Mouse (Mus musculus): ENCODE results near the gene Myo10.

The Myo10 gene

DNA sequence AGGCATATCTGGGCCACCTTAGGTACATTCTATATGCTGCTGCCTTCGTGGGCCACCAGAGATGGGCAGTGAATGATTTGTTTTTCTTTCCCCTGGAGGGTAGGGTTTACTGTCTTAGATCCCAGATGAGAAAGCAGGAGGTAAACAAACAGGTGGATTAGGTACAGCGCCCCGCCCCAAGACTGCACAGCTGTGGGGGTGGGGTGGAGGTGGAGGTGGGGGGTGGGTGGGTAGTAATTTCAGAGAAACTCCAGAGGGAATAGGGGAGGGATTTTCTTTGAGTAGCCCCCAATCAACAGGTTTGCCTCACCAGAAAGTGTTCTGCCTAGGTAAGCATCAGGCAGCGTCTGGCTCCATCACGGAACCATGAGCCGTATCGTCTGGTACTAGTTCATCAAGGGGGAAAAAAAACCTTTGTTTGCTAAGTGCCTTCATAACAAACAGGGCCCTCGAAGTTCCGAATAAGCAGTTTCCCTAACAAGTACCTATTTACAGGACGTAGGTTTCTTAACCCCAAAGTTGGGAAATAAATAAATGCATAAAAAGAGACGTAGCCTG, 221.8 kb downstream of the Myo10 start:
- no peak for DNase-seq (ENCODE audit: low spot score in 2 of 2)

DNA sequence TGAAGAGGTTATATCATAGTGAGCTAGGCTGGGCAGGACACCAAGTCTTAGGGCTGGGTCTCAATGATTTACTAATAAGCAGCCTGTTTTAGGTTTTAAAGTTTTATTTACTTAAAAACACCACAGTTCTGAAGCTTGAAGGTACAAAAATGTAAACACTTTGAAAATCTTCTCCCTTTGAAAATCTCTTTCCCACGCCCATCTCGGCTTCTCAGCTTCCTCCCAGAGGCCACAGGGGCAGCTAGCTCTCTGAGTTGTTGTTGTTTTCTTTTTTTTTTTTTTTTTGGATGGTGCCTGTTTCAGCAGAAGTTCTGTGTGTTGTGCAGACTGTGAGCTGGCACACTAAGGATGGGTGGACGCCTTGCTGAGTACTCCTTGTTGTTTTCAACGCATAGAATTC, 222.4 kb downstream of the Myo10 start:
- DNase-seq (ENCODE audit: low spot score in 2 of 2), result no peak

DNA sequence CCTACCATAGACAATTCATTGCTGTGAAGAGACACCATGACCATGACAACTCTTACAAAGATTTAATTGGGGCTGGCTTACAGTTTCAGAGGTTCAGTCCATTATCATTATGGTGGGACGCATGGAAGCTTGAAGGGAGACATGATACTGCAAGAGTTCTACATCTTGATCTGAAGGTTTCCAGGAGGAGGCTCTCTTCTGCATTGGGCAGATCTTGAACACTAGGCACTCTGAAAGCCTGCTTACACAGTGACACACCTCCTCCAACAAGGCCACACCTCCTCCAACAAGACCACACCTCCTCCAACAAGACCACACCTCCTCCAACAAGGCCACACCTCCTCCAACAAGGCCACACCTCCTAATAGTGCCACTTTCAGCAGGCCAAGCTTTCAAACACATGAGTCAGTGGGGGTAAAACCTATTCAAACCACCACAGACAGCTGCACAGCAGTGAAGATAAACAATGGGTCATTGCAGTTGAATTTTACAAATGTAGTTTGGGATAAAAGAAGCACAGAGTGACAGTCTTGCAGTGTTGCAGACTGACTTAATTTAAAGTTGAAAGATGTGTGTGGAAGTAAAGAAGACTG, 225.3 kb downstream of the Myo10 start:
- DNase-seq (ENCODE audit: low spot score in 2 of 2), result peak; percentile 23 to 49

DNA sequence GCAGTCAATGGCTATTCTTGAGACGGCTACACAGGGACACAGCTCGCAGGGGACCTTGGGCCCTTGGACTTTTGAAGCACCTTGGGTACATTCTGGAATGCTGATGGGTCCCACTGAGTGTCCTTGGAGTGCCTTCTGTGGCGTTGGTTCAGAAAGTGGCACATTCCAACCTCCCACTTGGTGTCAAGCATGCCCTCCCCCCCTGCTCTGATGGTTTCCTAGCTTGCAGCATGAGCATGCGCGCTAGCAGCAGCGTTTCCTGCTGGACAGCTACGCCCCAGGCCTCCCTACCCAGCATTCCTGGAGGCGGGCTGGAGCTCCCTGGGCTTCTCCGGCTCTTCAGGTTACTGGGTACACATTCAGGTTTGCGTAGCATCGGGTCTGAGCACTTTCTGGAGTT, 228.2 kb downstream of the Myo10 start:
- no peak for DNase-seq (ENCODE audit: low spot score in 2 of 2)

DNA sequence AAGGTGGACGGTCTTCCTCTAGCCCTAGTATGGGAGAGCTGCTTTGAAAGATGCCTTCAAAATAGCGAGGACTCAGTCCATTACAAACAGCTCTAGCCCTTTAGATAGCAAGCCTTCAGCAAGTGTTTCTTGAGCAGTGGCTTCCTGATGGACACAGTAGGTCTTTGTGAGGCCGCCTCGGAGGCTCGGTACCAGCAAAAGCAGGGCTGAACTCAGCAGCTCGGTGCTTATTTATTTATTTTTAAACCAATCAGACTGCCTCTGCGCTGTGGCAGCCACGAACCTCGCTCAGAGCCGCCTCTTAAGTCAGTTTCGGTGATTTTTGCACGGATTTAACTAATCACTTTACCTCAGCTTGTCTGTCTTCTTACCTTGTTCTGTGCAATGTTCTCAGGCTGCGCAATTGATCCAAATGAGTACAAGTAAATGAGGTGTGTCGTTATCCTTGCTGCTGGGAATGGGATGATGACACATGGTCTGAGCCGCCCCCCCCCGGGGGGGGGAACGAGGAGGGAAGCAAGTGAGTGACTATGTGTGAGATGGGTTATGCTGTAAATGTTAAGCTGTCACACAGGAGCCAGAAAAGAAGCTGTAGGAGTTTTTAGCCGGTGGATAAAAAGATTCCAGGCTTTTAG, 232.1 kb downstream of the Myo10 start:
- no peak for DNase-seq (ENCODE audit: low spot score in 2 of 2)

- DNase-seq (ENCODE audit: low spot score in 2 of 2), result peak; percentile 21 to 71
Observed at GRCm38 (mm10) chr15:25858611-25859058, 236.3 kb downstream of the Myo10 start.

- DNase-seq (ENCODE audit: low spot score in 2 of 2), result no peak
Observed at GRCm38 (mm10) chr15:25859469-25859868, 237.1 kb downstream of the Myo10 start.

- no peak for DNase-seq (ENCODE audit: low spot score in 2 of 2)
Observed at GRCm38 (mm10) chr15:25861900-25862299, 239.6 kb downstream of the Myo10 start.

Data from natural killer cell, adult 2 months (primary cell).